Mouse (Mus musculus) megakaryocyte, embryonic 14.5 days (primary cell): Measurements from ENCODE around the gene Ect2. TPM values are rescaled to one million over a fixed set of nuclear protein-coding genes. Genes with fewer than 3 reads are reported as not detected.

Source experiments
- H3K27me3 ChIP-seq: replicated peaks from 2 replicates; pipeline ENCODE3; 2012; ENCODE audit warnings: inconsistent platforms
- H3K36me3 ChIP-seq: replicated peaks from 2 replicates; pipeline ENCODE3; 2012; ENCODE audit warnings: low read length, inconsistent platforms, mixed read lengths
- H3K4me1 ChIP-seq: 2 replicates; pipeline ENCODE4 v1.6.1; 2012; ENCODE audit warnings: inconsistent platforms
- H3K4me3 ChIP-seq: replicated peaks from 2 replicates; pipeline ENCODE3; 2012; ENCODE audit warnings: moderate library complexity, mild to moderate bottlenecking, inconsistent platforms
- H3K9me3 ChIP-seq: 2 replicates; pipeline ENCODE4 v1.6.1; 2012; ENCODE audit warnings: inconsistent platforms
- FLI1 ChIP-seq: IDR thresholded peaks from 2 replicates; pipeline ENCODE4 v1.6.1; 2012; ENCODE audit warnings: low read length, inconsistent platforms, mixed read lengths
- GATA1 ChIP-seq: IDR thresholded peaks from 3 replicates; pipeline ENCODE4 v1.6.1; 2012; ENCODE audit warnings: mixed read lengths, low read length, inconsistent platforms, borderline replicate concordance
- polyA plus RNA-seq: library from polyadenylated mRNA; stranded (reverse); fragments of >175 nt; gene quantifications from 2 replicates; pipeline ENCODE4 v1.2.3, GENCODE M21; 2012; ENCODE audit warnings: low replicate concordance; ENCODE audit not compliant: insufficient read depth

Ect2 gene
- polyA plus RNA-seq, 1 experiment = 0.09 TPM

GRCm38 (mm10) chr3:27161645-27162409, 8.1 kb upstream of the Ect2 start:
- Histone ChIP-seq H3K36me3 (no peaks in the 10 kb centered on the region), H3K27me3 (peaks cover 51% of the 10 kb centered on the region), H3K9me3 (0 out of 2 replicates have a peak, but pooled peaks cover 3% of the 10 kb centered on the region), H3K4me3 (no peak overlapping the region), H3K4me1 (no peaks in the 10 kb centered on the region)
- TF ChIP-seq FLI1 (no peak), GATA1 (no peak)

- TF ChIP-seq FLI1 (no peak), GATA1 (no peak)
- Histone ChIP-seq H3K27me3 (peaks cover 61% of the 10 kb centered on the region), H3K4me1 (peaks cover 6% of the 10 kb centered on the region), H3K9me3 (0 out of 2 replicates have a peak, but pooled peaks cover 2% of the 10 kb centered on the region), H3K4me3 (no peak overlapping the region), H3K36me3 (no peaks in the 10 kb centered on the region)
Measured at GRCm38 (mm10) chr3:27158910-27159309, 5.2 kb upstream of the Ect2 start.

- TF ChIP-seq FLI1 (no peak), GATA1 (no peak)
- H3K9me3 ChIP-seq = no peaks in the 10 kb centered on the region
- H3K36me3 ChIP-seq = no peaks in the 10 kb centered on the region
- peaks cover 23% of the 10 kb centered on the region for H3K4me1 ChIP-seq
- no peak overlapping the region for H3K4me3 ChIP-seq
- H3K27me3 ChIP-seq = peaks cover 67% of the 10 kb centered on the region
Measured at GRCm38 (mm10) chr3:27156594-27156949, 2.9 kb upstream of the Ect2 start.

- H3K4me1 ChIP-seq = peaks cover 23% of the 10 kb centered on the region
- H3K4me3 ChIP-seq = no peak overlapping the region
- peaks cover 66% of the 10 kb centered on the region for H3K27me3 ChIP-seq
- H3K36me3 ChIP-seq = no peaks in the 10 kb centered on the region
- TF ChIP-seq FLI1 = no peak
- no peak for TF ChIP-seq GATA1
- H3K9me3 ChIP-seq = no peaks in the 10 kb centered on the region
Measured at GRCm38 (mm10) chr3:27155856-27156593, 2.3 kb upstream of the Ect2 start.

- TF ChIP-seq GATA1 (no peak), FLI1 (no peak)
- Histone ChIP-seq H3K9me3 (no peaks in the 10 kb centered on the region), H3K36me3 (no peaks in the 10 kb centered on the region), H3K4me3 (no peak overlapping the region), H3K4me1 (peaks cover 23% of the 10 kb centered on the region), H3K27me3 (peaks cover 70% of the 10 kb centered on the region)
Measured at GRCm38 (mm10) chr3:27155051-27155855, 1.6 kb upstream of the Ect2 start.

- Histone ChIP-seq H3K4me1 (peaks cover 23% of the 10 kb centered on the region), H3K9me3 (no peaks in the 10 kb centered on the region), H3K36me3 (no peaks in the 10 kb centered on the region), H3K27me3 (peaks cover 76% of the 10 kb centered on the region), H3K4me3 (no peak overlapping the region)
- no peak for TF ChIP-seq FLI1
- TF ChIP-seq GATA1 = no peak
Measured at GRCm38 (mm10) chr3:27154280-27154679, 602 bp upstream of the Ect2 start.

GRCm38 (mm10) chr3:27153191-27153671, 447 bp downstream of the Ect2 start:
- no peaks in the 10 kb centered on the region for H3K36me3 ChIP-seq
- no peaks in the 10 kb centered on the region for H3K9me3 ChIP-seq
- TF ChIP-seq FLI1 = no peak
- no peak for TF ChIP-seq GATA1
- H3K27me3 ChIP-seq = peaks cover 72% of the 10 kb centered on the region
- H3K4me3 ChIP-seq = peak overlapping the region; percentile 97
- H3K4me1 ChIP-seq = peaks cover 23% of the 10 kb centered on the region

- no peaks in the 10 kb centered on the region for H3K4me1 ChIP-seq
- no peak overlapping the region for H3K4me3 ChIP-seq
- H3K36me3 ChIP-seq = peaks cover 6% of the 10 kb centered on the region
- peaks cover 25% of the 10 kb centered on the region for H3K27me3 ChIP-seq
- TF ChIP-seq GATA1 = no peak
- no peak for TF ChIP-seq FLI1
- H3K9me3 ChIP-seq = no peaks in the 10 kb centered on the region
Measured at GRCm38 (mm10) chr3:27145733-27146132, 7.9 kb downstream of the Ect2 start.

- no peaks in the 10 kb centered on the region for H3K9me3 ChIP-seq
- H3K36me3 ChIP-seq = peaks cover 6% of the 10 kb centered on the region
- H3K4me3 ChIP-seq = no peak overlapping the region
- no peaks in the 10 kb centered on the region for H3K4me1 ChIP-seq
- TF ChIP-seq GATA1 (no peak), FLI1 (no peak)
- peaks cover 12% of the 10 kb centered on the region for H3K27me3 ChIP-seq
Measured at GRCm38 (mm10) chr3:27143570-27143969, 10.1 kb downstream of the Ect2 start.
